Mouse (Mus musculus) brain, embryonic 14.5 days (tissue): ENCODE measurements at regions not wholly inside any gene's neighbourhood (a gene's known extent, or its start where the extent isn't known, plus 50 kb on each side); places are given as distances from the start of the nearest gene placed in this dataset.

Experiments
- CTCF ChIP-seq: fragments of 200-500 bp; IDR thresholded peaks from 2 replicates; pipeline ENCODE4 v1.5.1; 2012; ENCODE audit warnings: inconsistent platforms, mild to moderate bottlenecking, moderate library complexity, borderline replicate concordance; ENCODE audit not compliant: insufficient read depth, insufficient read length; ENCODE audit errors: extremely low read depth
- POLR2A ChIP-seq: fragments of 200-500 bp; IDR thresholded peaks from 2 replicates; pipeline ENCODE4 v1.6.1; 2012; ENCODE audit warnings: mild to moderate bottlenecking, inconsistent platforms, borderline replicate concordance; ENCODE audit not compliant: poor library complexity, insufficient read depth, insufficient read length, severe bottlenecking; ENCODE audit errors: extremely low read depth

GRCm38 (mm10) chr12:113826377-113826776 is 282.7 kb downstream of the Adam6a start:
- TF ChIP-seq CTCF (no peak), POLR2A (no peak)
